20 mouse cellular contexts compared by ENCODE assay signal in the genomic region with DNA sequence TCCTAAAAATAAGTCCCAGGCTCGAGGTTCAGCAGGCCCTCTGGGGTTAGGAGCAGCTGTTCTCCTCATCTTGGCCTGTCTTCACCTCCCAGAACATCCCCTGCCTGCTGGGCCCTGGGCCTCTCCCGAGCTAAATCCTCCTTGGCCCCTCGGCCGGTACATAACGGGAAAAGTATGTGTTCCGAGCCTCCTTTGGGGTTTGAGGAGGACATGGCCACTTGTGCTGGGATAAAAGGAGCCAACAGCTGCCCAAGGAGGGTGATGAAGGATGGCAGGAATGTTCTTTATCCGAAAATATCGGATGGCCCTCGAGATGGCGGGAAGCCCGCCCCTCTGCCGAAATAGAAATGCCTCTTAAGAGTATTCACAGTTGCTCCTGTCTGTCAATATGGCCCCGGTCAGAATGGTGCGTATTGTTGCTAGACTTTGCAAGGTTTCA. TPM values are rescaled to one million over a fixed set of nuclear protein-coding genes. Genes with fewer than 3 reads are reported as not detected.
DNase-seq lines count a peak whose midpoint lies in the region; ATAC-seq lines count a peak whose summit lies in the region.
"Had no signal": no experiment of that assay in that cellular context is flagged by ENCODE, and none has a peak within 500 bp of the region (broad histone marks: within the 10 kb centered on the region; RNA-seq: fewer than 3 reads in every experiment).

No protein-coding gene starts in this region.

- 79% methylated on average over 14 of the region's 14 CpGs for WGBS in liver, embryonic 11.5 days
- WGBS in liver, embryonic 12.5 days (ENCODE audit: insufficient replicate concordance), result 78% methylated on average over 14 of the region's 14 CpGs
- WGBS in forebrain, embryonic 12.5 days, result 87% methylated on average over 14 of the region's 14 CpGs

- no peak overlapping the region for H3K4me3 ChIP-seq in liver, embryonic 11.5 days (ENCODE audit: low read depth, low read length)
- H3K4me3 ChIP-seq in liver, embryonic 12.5 days, result no peak overlapping the region
- H3K4me3 ChIP-seq in forebrain, embryonic 12.5 days (replicated peaks), result no peak overlapping the region
- H3K4me3 ChIP-seq: neural tube, embryonic 13.5 days had no signal

- no peak for DNase-seq in liver, embryonic 11.5 days (ENCODE audit: low spot score)
- DNase-seq in heart, adult 8-10 months (ENCODE audit: low spot score), result peak; percentile 28
- DNase-seq in heart, postnatal 14 days, result peak; percentile 40 to 44
- DNase-seq in adrenal gland, adult 8-10 months, result no peak
- no peak for DNase-seq in frontal cortex, postnatal 36 days (ENCODE audit: low spot score in 2 of 2)
- DNase-seq in left cerebral cortex, adult 11 months (ENCODE audit: low spot score), result no peak
- DNase-seq: adrenal gland, postnatal 25 days; cerebellum, postnatal 36 days; kidney, postnatal 14 days; lung, adult 18-20 months; lung, postnatal 4 days; midbrain, embryonic 14.5 days; spleen, adult 18-20 months; thymus, postnatal 4 days had no signal

- no peak for ATAC-seq in liver, embryonic 11.5 days (replicated peaks; ENCODE audit: low FRiP score)
- ATAC-seq in liver, embryonic 12.5 days, result no peak
- ATAC-seq in forebrain, embryonic 12.5 days (ENCODE audit: low FRiP score), result no peak
- ATAC-seq: intestine, postnatal 0 days had no signal

- no peaks in the 10 kb centered on the region for H3K9me3 ChIP-seq in liver, embryonic 11.5 days (ENCODE audit: control insufficient read depth, low read length)
- no peaks in the 10 kb centered on the region for H3K9me3 ChIP-seq in liver, embryonic 12.5 days (replicated peaks)
- H3K9me3 ChIP-seq in forebrain, embryonic 12.5 days, result no peaks in the 10 kb centered on the region
- H3K9me3 ChIP-seq: neural tube, embryonic 13.5 days had no signal

- no peaks in the 10 kb centered on the region for H3K36me3 ChIP-seq in liver, embryonic 11.5 days (ENCODE audit: control insufficient read depth, insufficient read depth, low read length)
- no peaks in the 10 kb centered on the region for H3K36me3 ChIP-seq in liver, embryonic 12.5 days
- no peaks in the 10 kb centered on the region for H3K36me3 ChIP-seq in forebrain, embryonic 12.5 days (replicated peaks)
- H3K36me3 ChIP-seq: neural tube, embryonic 13.5 days had no signal

- peak overlapping the region; percentile 28; the same call in 1 of the 2 replicates for H3K27ac ChIP-seq in liver, embryonic 11.5 days (ENCODE audit: low read depth, low read length)
- no peak overlapping the region for H3K27ac ChIP-seq in liver, embryonic 12.5 days
- H3K27ac ChIP-seq in forebrain, embryonic 12.5 days, result no peak overlapping the region
- H3K27ac ChIP-seq: neural tube, embryonic 13.5 days; stomach, postnatal 0 days had no signal

- no peaks in the 10 kb centered on the region for H3K27me3 ChIP-seq in liver, embryonic 11.5 days (replicated peaks; ENCODE audit: control insufficient read depth, insufficient read depth, low read length)
- H3K27me3 ChIP-seq in liver, embryonic 12.5 days (replicated peaks), result no peaks in the 10 kb centered on the region
- H3K27me3 ChIP-seq in forebrain, embryonic 12.5 days, result no peaks in the 10 kb centered on the region
- H3K27me3 ChIP-seq: neural tube, embryonic 13.5 days had no signal

- peaks cover 42% of the 10 kb centered on the region for H3K4me1 ChIP-seq in liver, embryonic 11.5 days (replicated peaks; ENCODE audit: control insufficient read depth, insufficient read depth, low read length)
- peaks cover 51% of the 10 kb centered on the region for H3K4me1 ChIP-seq in liver, embryonic 12.5 days
- H3K4me1 ChIP-seq in forebrain, embryonic 12.5 days, result peaks cover 24% of the 10 kb centered on the region

- intact Hi-C loops in heart, postnatal 14 days (cut with DNase I), result no loop called here

- H3K4me2 ChIP-seq in liver, embryonic 11.5 days, result no peak overlapping the region
- no peak overlapping the region for H3K4me2 ChIP-seq in liver, embryonic 12.5 days
- H3K4me2 ChIP-seq in forebrain, embryonic 12.5 days, result no peak overlapping the region
- H3K4me2 ChIP-seq: neural tube, embryonic 13.5 days had no signal

- H3K9ac ChIP-seq in liver, embryonic 11.5 days (ENCODE audit: low read depth, low read length), result no peak overlapping the region
- no peak overlapping the region for H3K9ac ChIP-seq in liver, embryonic 12.5 days
- no peak overlapping the region for H3K9ac ChIP-seq in forebrain, embryonic 12.5 days
- H3K9ac ChIP-seq: neural tube, embryonic 13.5 days had no signal

RNA-seq across cellular contexts. Expression of a gene that starts 18.5 kb away (rescaled TPM):
- 20.8 and 22.2 TPM in 2 replicates for polyA plus RNA-seq in liver, embryonic 11.5 days (2014; fragmentation: Nextera tagmentation; extraction: Ambion mirVana)
- 10.4 and 14.4 TPM in 2 replicates for polyA plus RNA-seq in liver, embryonic 12.5 days (2016; fragmentation: Nextera tagmentation; extraction: Ambion mirVana)
- total RNA-seq in heart, adult 8-10 months (2022), result 10 to 100 TPM in 2 of 4 experiments, 1 to 10 TPM in 1, under 1 TPM in 1; 0.90 to 35.4 (median 16.1) TPM
- 1 to 10 TPM; 2.7 to 7.4 TPM for total RNA-seq in heart, postnatal 14 days (2021)
- total RNA-seq in adrenal gland, adult 8-10 months (2022), result 10 to 100 TPM in 1 of 4 experiments, 1 to 10 TPM in 3; 2.2 to 13.7 (median 4.8) TPM
- polyA plus RNA-seq in forebrain, embryonic 12.5 days (2016; fragmentation: Nextera tagmentation; extraction: Ambion mirVana), result 10.8 and 15.9 TPM in 2 replicates

RNA-seq across cellular contexts. Expression of a gene that starts 52.3 kb away (rescaled TPM):
- polyA plus RNA-seq in liver, embryonic 11.5 days (2014; fragmentation: Nextera tagmentation; extraction: Ambion mirVana), result 1.5 and 2.4 TPM in 2 replicates
- polyA plus RNA-seq in liver, embryonic 12.5 days (2016; fragmentation: Nextera tagmentation; extraction: Ambion mirVana), result 0.51 TPM in 1 of 2 replicates, not detected in the other
- total RNA-seq in heart, adult 8-10 months (2022), result 10 to 100 TPM in 1 of 4 experiments, 1 to 10 TPM in 3; 7.6 to 13.6 (median 9.6) TPM
- total RNA-seq in heart, postnatal 14 days (2021), result 1 to 10 TPM; 1.2 to 1.4 TPM
- 1 to 10 TPM in 3 of 4 experiments, not detected in 1; 1.1 to 1.5 (median 1.3) TPM for total RNA-seq in adrenal gland, adult 8-10 months (2022)
- polyA plus RNA-seq in forebrain, embryonic 12.5 days (2016; fragmentation: Nextera tagmentation; extraction: Ambion mirVana), result 0.78 TPM in 1 of 2 replicates, not detected in the other
- total RNA-seq: adrenal gland, postnatal 25 days; left cerebral cortex, postnatal 36 days had no signal

Comparison
In these comparisons a context has a peak if more than half of its experiments do, and no peak if none do; other contexts are left out.
1. DNase-seq: peak in heart, adult 8-10 months (single experiment) and heart, postnatal 14 days (2 of 2); none in liver, embryonic 11.5 days (single experiment), adrenal gland, adult 8-10 months (single experiment), frontal cortex, postnatal 36 days (0 of 2) and left cerebral cortex, adult 11 months (single experiment).